Mouse (Mus musculus) olfactory bulb, adult 2 months (tissue): ENCODE results near the gene Btbd3.

Experiments
- CTCF ChIP-seq: fragments of 200-500 bp; IDR thresholded peaks from 2 replicates; pipeline ENCODE4 v1.5.1; 2012; ENCODE audit warnings: low read depth, mild to moderate bottlenecking, low read length, moderate library complexity; ENCODE audit not compliant: insufficient read depth
- POLR2A ChIP-seq: fragments of 200-500 bp; IDR thresholded peaks from 2 replicates; pipeline ENCODE4 v1.6.1; 2012; ENCODE audit warnings: mild to moderate bottlenecking, low read depth, low read length, moderate library complexity; ENCODE audit not compliant: insufficient read depth

DNA sequence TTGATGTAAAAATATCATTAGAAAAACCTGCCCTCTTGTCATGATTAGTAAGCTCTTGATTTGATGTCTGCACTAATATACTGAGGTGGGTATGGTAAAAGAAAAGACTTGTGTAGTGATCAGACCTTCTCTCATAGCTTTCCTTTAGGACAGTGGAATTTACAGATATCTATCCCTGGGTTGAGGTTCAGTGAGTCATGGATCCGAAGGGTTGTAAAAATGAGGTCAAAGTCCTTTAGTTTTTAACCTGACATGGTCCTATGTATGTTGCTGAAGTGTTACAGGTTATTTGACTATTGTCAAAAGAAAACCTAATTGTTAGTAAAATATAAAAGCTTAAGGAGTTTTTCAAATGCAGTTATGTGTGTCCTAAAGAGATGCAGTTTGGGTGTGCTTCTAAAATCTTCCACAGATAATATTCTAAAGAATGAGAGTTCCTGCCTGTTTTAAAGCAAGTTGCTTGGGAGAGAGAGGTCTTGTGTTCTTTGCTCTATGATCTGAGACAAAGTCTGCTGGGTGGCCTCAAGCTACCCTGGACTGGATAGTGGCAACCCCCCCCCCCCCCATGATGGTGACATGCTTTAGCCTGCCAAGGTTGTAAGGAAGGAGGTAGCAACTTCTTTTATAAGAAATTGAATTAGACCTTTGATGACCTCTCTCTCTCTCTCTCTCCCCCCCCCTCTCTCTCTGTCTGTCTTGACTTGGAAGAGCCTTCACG, 234.5 kb downstream of the Btbd3 start:
- TF ChIP-seq CTCF: no peak
- TF ChIP-seq POLR2A: no peak
